Mouse (Mus musculus) spleen, adult 2 months (tissue): Measurements from ENCODE around the gene Tapt1. TPM values are rescaled to one million over a fixed set of nuclear protein-coding genes. Genes with fewer than 3 reads are reported as not detected.

Experiments used
- DNase-seq, 2 experiments: peaks; one replicate each; pipeline versions ENCODE4 v3.0.0 to v3.0.0-alpha.2; 2012 to 2021; ENCODE audit warnings: low spot score in 2 of 2, low read depth in 1 of 2
- H3K27ac ChIP-seq: fragments of 200-500 bp; 2 replicates; pipeline ENCODE4 v1.5.1; 2012; ENCODE audit warnings: low read length, inconsistent platforms; ENCODE audit not compliant: insufficient read depth
- H3K27me3 ChIP-seq: fragments of 200-500 bp; 2 replicates; pipeline ENCODE4 v1.6.1; 2012; ENCODE audit warnings: mild to moderate bottlenecking, moderate library complexity, low read length, inconsistent platforms; ENCODE audit not compliant: control insufficient read depth, insufficient read depth
- H3K36me3 ChIP-seq: fragments of 200-500 bp; 2 replicates; pipeline ENCODE4 v1.6.1; 2012; ENCODE audit warnings: mild to moderate bottlenecking, low read length, inconsistent platforms; ENCODE audit not compliant: control insufficient read depth, insufficient read depth
- H3K4me1 ChIP-seq: fragments of 200-500 bp; 2 replicates; pipeline ENCODE4 v1.6.1; 2011; ENCODE audit warnings: inconsistent platforms; ENCODE audit not compliant: control insufficient read depth, insufficient read depth, insufficient read length
- H3K4me3 ChIP-seq: fragments of 200-500 bp; 2 replicates; pipeline ENCODE4 v1.5.1; 2011; ENCODE audit warnings: mild to moderate bottlenecking, inconsistent platforms; ENCODE audit not compliant: insufficient read depth, insufficient read length; ENCODE audit errors: extremely low read depth
- CTCF ChIP-seq: fragments of 200-500 bp; IDR thresholded peaks from 2 replicates; pipeline ENCODE4 v1.5.1; 2011; ENCODE audit warnings: mild to moderate bottlenecking, inconsistent platforms; ENCODE audit not compliant: insufficient read depth, insufficient read length, insufficient replicate concordance; ENCODE audit errors: extremely low read depth
- POLR2A ChIP-seq: fragments of 200-500 bp; IDR thresholded peaks from 2 replicates; pipeline ENCODE4 v1.6.1; 2011; ENCODE audit warnings: low read depth, low read length, inconsistent platforms
- WGBS: fragments of 180-500 bp; shearing (Covaris S2); methylation state at CpG from one replicate; pipeline ENCODE4 v1.1.7; 2018; 5-methylcytosine and 5-hydroxymethylcytosine counted together
- polyA plus RNA-seq: library from polyadenylated mRNA; depleted of rRNA; stranded (reverse); fragments of >200 nt; gene quantifications from 2 replicates; pipeline ENCODE4 v1.2.3, GENCODE M21; 2012

Gene Tapt1
- polyA plus RNA-seq, 1 experiment, result 22.2 TPM

DNA sequence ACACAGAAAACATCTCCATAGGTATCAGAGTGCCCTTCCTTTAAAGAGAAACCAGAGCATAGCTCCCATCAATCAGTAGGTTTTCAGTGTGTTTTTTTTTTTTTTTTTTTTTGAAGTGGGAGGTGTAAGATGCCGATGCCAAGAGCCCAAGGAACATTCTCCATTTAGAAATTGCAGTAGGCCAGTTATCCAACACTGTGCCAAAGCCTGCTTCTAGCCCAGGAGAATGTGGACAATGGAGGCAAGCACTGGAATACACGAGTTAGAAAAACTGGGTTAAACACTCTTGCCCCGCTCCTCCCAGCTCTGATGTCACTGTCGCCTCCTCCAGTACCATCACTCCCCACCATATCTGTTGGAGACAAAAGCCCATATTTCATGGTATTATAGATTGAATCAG lies 31.0 kb upstream of the Tapt1 start:
- no peak for DNase-seq
- H3K27ac ChIP-seq, result no peak overlapping the region
- 92% methylated on average over 4 of the region's 4 CpGs for WGBS

DNA sequence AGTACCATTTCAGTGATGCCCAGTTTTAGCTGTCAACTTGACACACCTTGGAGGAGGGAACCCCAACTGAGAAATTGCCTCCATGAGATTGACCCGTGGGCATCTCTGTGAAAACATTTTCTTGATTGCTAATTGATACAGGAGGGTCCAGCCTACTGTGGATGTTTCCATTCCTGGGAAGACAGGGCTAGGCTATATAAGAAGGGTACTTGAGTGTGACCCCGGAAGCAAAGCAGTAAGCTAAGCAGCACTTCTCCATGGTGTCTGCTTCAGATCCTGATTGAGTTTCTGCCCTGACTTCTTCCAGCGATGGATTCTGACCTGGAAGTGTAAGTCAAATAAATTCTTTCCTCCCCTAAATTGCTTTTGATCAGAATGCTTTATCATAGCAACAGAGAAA lies 30.1 kb upstream of the Tapt1 start:
- no peak for TF ChIP-seq POLR2A
- no peak for TF ChIP-seq CTCF
- no peak overlapping the region for H3K27ac ChIP-seq
- H3K4me1 ChIP-seq, result no peaks in the 10 kb centered on the region
- DNase-seq, result no peak
- 88% methylated on average over 3 of the region's 3 CpGs for WGBS
- H3K36me3 ChIP-seq, result no peaks in the 10 kb centered on the region
- no peaks in the 10 kb centered on the region for H3K27me3 ChIP-seq
- no peak overlapping the region for H3K4me3 ChIP-seq

More for the DNA sequence above, 31.0 kb upstream of the Tapt1 start:
- H3K4me1 ChIP-seq, result no peaks in the 10 kb centered on the region
- H3K36me3 ChIP-seq, result no peaks in the 10 kb centered on the region
- H3K4me3 ChIP-seq, result no peak overlapping the region
- TF ChIP-seq CTCF (no peak), POLR2A (no peak)
- H3K27me3 ChIP-seq, result no peaks in the 10 kb centered on the region

DNA sequence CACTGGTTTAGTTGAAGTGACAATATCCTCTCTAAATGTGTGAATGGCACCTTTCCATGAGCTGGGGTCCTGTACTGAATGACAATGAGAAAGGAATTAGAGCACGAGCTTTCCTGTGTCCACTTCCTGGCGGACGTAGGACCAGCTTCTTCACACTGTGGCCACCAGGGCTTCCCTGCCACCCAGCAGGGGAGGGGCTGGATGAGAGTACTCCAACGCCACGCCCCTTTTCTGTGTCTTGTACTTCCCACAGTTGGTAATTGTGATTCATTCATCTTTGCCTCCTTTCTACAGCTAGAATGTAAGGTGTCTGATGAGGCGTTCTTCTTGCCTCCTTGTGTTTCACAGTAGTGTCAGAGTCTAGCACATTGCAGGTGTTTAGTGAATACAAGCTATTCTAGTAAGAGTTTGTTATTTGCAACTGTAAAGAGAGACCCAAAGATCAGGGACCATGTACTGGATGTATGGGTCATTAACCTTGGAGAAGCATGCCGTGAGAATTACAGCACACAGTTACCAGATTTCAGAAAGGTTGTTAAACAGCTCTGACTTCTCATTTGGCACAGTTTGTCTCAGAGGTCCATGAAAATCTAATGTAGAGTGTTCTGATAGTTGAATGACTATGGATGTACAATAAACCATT lies 29.5 kb upstream of the Tapt1 start:
- Histone ChIP-seq H3K27me3 (no peaks in the 10 kb centered on the region), H3K4me1 (no peaks in the 10 kb centered on the region), H3K4me3 (no peak overlapping the region), H3K27ac (no peak overlapping the region), H3K36me3 (no peaks in the 10 kb centered on the region)
- WGBS, result 67% methylated on average over 7 of the region's 7 CpGs
- no peak for DNase-seq
- TF ChIP-seq POLR2A (no peak), CTCF (no peak)

DNA sequence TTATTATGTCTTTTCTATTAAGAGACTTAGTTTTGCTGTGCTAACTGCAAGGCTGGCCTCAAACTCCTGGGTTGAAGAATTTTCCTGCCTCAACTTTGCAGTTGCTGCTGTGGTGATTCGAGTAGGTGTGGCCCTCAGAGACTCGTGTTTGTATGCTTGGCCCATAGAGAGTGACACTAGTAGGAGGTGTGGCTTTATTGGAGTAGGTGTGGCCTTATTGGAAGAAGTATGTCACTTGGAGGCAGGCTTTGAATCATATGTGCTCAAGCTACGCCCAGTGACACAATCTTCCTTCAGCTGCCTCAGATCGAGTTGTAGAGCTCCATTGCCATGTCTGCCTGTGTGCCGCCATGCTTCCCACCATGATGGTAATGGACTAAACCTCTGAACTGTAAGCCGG lies 27.0 kb upstream of the Tapt1 start:
- H3K4me3 ChIP-seq, result no peak overlapping the region
- H3K36me3 ChIP-seq, result no peaks in the 10 kb centered on the region
- no peak for TF ChIP-seq CTCF
- no peak for TF ChIP-seq POLR2A
- no peak for DNase-seq
- 82% methylated on average over 6 of the region's 6 CpGs for WGBS
- H3K27me3 ChIP-seq, result no peaks in the 10 kb centered on the region
- no peak overlapping the region for H3K27ac ChIP-seq
- H3K4me1 ChIP-seq, result no peaks in the 10 kb centered on the region

DNA sequence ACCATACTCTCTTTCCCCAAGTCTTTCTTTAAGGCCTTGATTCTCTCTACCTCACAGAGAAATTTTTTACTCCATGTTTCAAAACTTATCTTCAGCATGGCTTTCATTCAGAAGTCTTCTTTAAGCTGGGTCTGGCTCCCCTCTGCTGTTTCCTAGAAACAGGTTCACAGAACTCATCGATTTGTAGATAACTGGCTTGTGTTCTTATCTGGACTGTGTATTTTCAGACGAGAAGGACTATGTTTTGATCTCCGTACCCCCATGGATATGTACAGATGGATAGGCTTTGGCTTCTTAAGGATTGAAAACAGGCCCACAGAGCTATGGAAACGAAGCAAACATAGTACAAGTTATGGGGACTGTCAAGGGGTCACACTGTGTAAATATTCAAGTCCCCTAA lies 26.0 kb upstream of the Tapt1 start:
- Histone ChIP-seq H3K36me3 (no peaks in the 10 kb centered on the region), H3K27ac (no peak overlapping the region), H3K4me1 (no peaks in the 10 kb centered on the region), H3K27me3 (no peaks in the 10 kb centered on the region), H3K4me3 (no peak overlapping the region)
- TF ChIP-seq POLR2A (no peak), CTCF (no peak)
- no peak for DNase-seq
- WGBS, result 84% methylated on average over 4 of the region's 4 CpGs

DNA sequence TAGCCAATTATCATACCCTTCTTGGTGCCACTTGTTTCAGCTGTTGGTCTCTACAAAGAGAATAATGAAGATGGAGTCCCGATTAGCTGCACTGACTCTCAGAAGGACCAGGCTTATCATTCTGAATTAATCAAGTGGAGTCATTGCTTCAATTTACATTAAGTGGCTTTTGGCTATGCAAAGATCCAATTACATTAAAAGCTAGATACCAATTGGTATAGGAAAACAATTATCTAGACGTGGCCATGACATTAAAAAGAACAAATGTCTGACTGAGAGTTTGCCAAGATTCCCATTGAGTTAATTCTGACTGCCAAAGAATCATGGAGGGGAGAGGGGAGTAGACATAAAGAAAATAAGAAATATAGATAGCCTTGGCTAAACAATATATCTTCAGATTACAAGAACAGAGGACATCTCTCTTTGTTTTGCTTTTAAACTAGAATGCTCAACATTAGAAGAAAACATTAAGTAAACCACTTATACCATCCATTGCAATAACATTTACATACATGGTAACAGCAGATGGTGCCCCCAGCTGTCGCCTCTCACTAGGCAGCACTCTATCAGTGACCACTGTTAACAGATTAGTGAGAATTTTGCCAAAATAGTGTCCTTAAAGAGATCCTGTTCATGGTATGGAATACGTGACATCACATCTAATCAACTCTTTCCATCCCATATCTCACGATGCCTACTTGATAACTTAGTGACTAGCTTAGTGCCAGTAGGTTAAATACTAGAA lies 24.0 kb upstream of the Tapt1 start:
- TF ChIP-seq CTCF, result no peak
- no peak for DNase-seq
- 90% methylated on average over 5 of the region's 5 CpGs for WGBS
- H3K27me3 ChIP-seq, result no peaks in the 10 kb centered on the region
- no peak overlapping the region for H3K27ac ChIP-seq
- H3K4me1 ChIP-seq, result no peaks in the 10 kb centered on the region
- no peaks in the 10 kb centered on the region for H3K36me3 ChIP-seq
- no peak overlapping the region for H3K4me3 ChIP-seq

DNA sequence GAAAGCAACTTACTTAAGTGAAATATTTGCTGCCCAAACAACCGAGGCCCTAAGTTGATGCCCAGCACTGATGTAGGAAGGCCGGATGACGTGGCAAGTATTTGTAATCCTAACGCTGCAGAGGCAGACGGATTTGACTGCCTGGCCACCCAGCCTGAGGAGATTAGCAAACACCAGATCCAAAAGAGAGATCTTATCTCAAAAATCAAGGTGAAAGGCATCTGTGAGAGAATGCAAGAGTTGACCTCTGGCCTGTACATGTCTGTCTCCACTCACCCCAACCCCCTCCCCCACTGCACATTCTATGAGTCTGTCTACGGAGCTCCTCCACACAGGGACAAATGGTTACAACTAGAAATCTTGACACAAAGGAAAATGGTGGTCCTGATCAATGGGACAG lies 22.9 kb upstream of the Tapt1 start:
- Histone ChIP-seq H3K36me3 (no peaks in the 10 kb centered on the region), H3K4me3 (no peak overlapping the region), H3K27me3 (no peaks in the 10 kb centered on the region), H3K27ac (no peak overlapping the region), H3K4me1 (no peaks in the 10 kb centered on the region)
- TF ChIP-seq POLR2A, result no peak
- no peak for TF ChIP-seq CTCF
- 92% methylated on average over 6 of the region's 6 CpGs for WGBS
- DNase-seq, result no peak
